Mouse (Mus musculus): ENCODE results near the gene Flt1. TPM values are rescaled to one million over a fixed set of nuclear protein-coding genes. Genes with fewer than 3 reads are reported as not detected.

Flt1 gene
- polyA plus RNA-seq, 2 experiments: 1.1 to 1.9 TPM

- no peaks in the 10 kb centered on the region for H3K9me3 ChIP-seq (ENCODE audit: control insufficient read depth, low read length)
- TF ChIP-seq EP300 (IDR thresholded peaks at IDR 0.05; ENCODE audit: low read depth): no peak
- H3K27ac ChIP-seq: no peak overlapping the region
- H3K4me1 ChIP-seq (replicated peaks; ENCODE audit: control insufficient read depth in 2 of 2, insufficient read depth in 2 of 2, low read length in 1 of 2): no peaks in the 10 kb centered on the region
- no peak overlapping the region for H3K4me3 ChIP-seq (ENCODE audit: insufficient read depth in 1 of 2, low read depth in 2 of 2, low read length in 2 of 2)
- ATAC-seq (ENCODE audit: insufficient read depth) (no peak), DNase-seq (ENCODE audit: low read depth in 3 of 3, low spot score in 3 of 3) (no peak)
- no peak overlapping the region for H3K4me2 ChIP-seq (ENCODE audit: low read depth)
- H3K9ac ChIP-seq (replicated peaks): no peak overlapping the region
- WGBS (ENCODE audit: insufficient replicate concordance): 61% methylated on average over 4 of the region's 4 CpGs
- H3K27me3 ChIP-seq (ENCODE audit: control insufficient read depth, insufficient read depth, low read length): no peaks in the 10 kb centered on the region
- no peaks in the 10 kb centered on the region for H3K36me3 ChIP-seq (replicated peaks; ENCODE audit: control insufficient read depth, insufficient read depth, low read depth)
Measured at GRCm38 (mm10) chr5:147632716-147633115, 93.1 kb downstream of the Flt1 start.

- Histone ChIP-seq H3K4me2 (ENCODE audit: low read depth) (no peak overlapping the region), H3K36me3 (replicated peaks; ENCODE audit: control insufficient read depth, insufficient read depth, low read depth) (no peaks in the 10 kb centered on the region), H3K27ac (no peak overlapping the region), H3K4me1 (replicated peaks; ENCODE audit: control insufficient read depth in 2 of 2, insufficient read depth in 2 of 2, low read length in 1 of 2) (no peaks in the 10 kb centered on the region), H3K4me3 (ENCODE audit: insufficient read depth in 1 of 2, low read depth in 2 of 2, low read length in 2 of 2) (no peak overlapping the region), H3K9ac (replicated peaks) (no peak overlapping the region), H3K9me3 (ENCODE audit: control insufficient read depth, low read length) (no peaks in the 10 kb centered on the region), H3K27me3 (ENCODE audit: control insufficient read depth, insufficient read depth, low read length) (no peaks in the 10 kb centered on the region)
- TF ChIP-seq EP300 (IDR thresholded peaks at IDR 0.05; ENCODE audit: low read depth) (no peak), CTCF (IDR thresholded peaks at IDR 0.05; ENCODE audit: low read depth) (no peak)
- ATAC-seq (ENCODE audit: insufficient read depth): no peak; the same call in 1 of the 2 replicates
- WGBS (ENCODE audit: insufficient replicate concordance): 57% methylated on average over 17 of the region's 17 CpGs
- no peak for DNase-seq (ENCODE audit: low read depth in 3 of 3, low spot score in 3 of 3)
Measured at GRCm38 (mm10) chr5:147630426-147631290, 95.2 kb downstream of the Flt1 start.

- TF ChIP-seq CTCF (IDR thresholded peaks at IDR 0.05; ENCODE audit: low read depth) (no peak), EP300 (IDR thresholded peaks at IDR 0.05; ENCODE audit: low read depth) (no peak)
- Histone ChIP-seq H3K9me3 (ENCODE audit: control insufficient read depth, low read length) (no peaks in the 10 kb centered on the region), H3K4me1 (replicated peaks; ENCODE audit: control insufficient read depth in 2 of 2, insufficient read depth in 2 of 2, low read length in 1 of 2) (no peaks in the 10 kb centered on the region), H3K36me3 (replicated peaks; ENCODE audit: control insufficient read depth, insufficient read depth, low read depth) (no peaks in the 10 kb centered on the region), H3K9ac (replicated peaks) (no peak overlapping the region), H3K4me3 (ENCODE audit: insufficient read depth in 1 of 2, low read depth in 2 of 2, low read length in 2 of 2) (no peak overlapping the region), H3K27ac (no peak overlapping the region), H3K27me3 (ENCODE audit: control insufficient read depth, insufficient read depth, low read length) (no peaks in the 10 kb centered on the region), H3K4me2 (ENCODE audit: low read depth) (no peak overlapping the region)
- ATAC-seq (ENCODE audit: insufficient read depth) (no peak), DNase-seq (ENCODE audit: low read depth in 3 of 3, low spot score in 3 of 3) (no peak)
- WGBS (ENCODE audit: insufficient replicate concordance): 40% methylated on average over 2 of the region's 2 CpGs
Measured at GRCm38 (mm10) chr5:147626944-147627343, 98.9 kb downstream of the Flt1 start.

GRCm38 (mm10) chr5:147623747-147624146 lies 102.1 kb downstream of the Flt1 start:
- H3K36me3 ChIP-seq (replicated peaks; ENCODE audit: control insufficient read depth, insufficient read depth, low read depth): no peaks in the 10 kb centered on the region
- no peaks in the 10 kb centered on the region for H3K27me3 ChIP-seq (ENCODE audit: control insufficient read depth, insufficient read depth, low read length)
- no peak for DNase-seq (ENCODE audit: low read depth in 3 of 3, low spot score in 3 of 3)
- 61% methylated on average over 10 of the region's 10 CpGs for WGBS (ENCODE audit: insufficient replicate concordance)
- H3K27ac ChIP-seq: no peak overlapping the region
- H3K9me3 ChIP-seq (ENCODE audit: control insufficient read depth, low read length): no peaks in the 10 kb centered on the region
- no peaks in the 10 kb centered on the region for H3K4me1 ChIP-seq (replicated peaks; ENCODE audit: control insufficient read depth in 2 of 2, insufficient read depth in 2 of 2, low read length in 1 of 2)
- no peak overlapping the region for H3K4me3 ChIP-seq (ENCODE audit: insufficient read depth in 1 of 2, low read depth in 2 of 2, low read length in 2 of 2)
- no peak overlapping the region for H3K4me2 ChIP-seq (ENCODE audit: low read depth)
- no peak for ATAC-seq (ENCODE audit: insufficient read depth)
- TF ChIP-seq CTCF (IDR thresholded peaks at IDR 0.05; ENCODE audit: low read depth) (no peak), EP300 (IDR thresholded peaks at IDR 0.05; ENCODE audit: low read depth) (no peak)
- no peak overlapping the region for H3K9ac ChIP-seq (replicated peaks)

GRCm38 (mm10) chr5:147620178-147620577 lies 105.6 kb downstream of the Flt1 start:
- ATAC-seq (ENCODE audit: insufficient read depth) (no peak), DNase-seq (ENCODE audit: low read depth in 3 of 3, low spot score in 3 of 3) (no peak)
- no peaks in the 10 kb centered on the region for H3K27me3 ChIP-seq (ENCODE audit: control insufficient read depth, insufficient read depth, low read length)

More at GRCm38 (mm10) chr5:147620178-147620577, 105.6 kb downstream of the Flt1 start:
- Histone ChIP-seq H3K4me2 (ENCODE audit: low read depth) (no peak overlapping the region), H3K9me3 (ENCODE audit: control insufficient read depth, low read length) (no peaks in the 10 kb centered on the region), H3K27ac (no peak overlapping the region), H3K4me1 (replicated peaks; ENCODE audit: control insufficient read depth in 2 of 2, insufficient read depth in 2 of 2, low read length in 1 of 2) (no peaks in the 10 kb centered on the region), H3K4me3 (ENCODE audit: insufficient read depth in 1 of 2, low read depth in 2 of 2, low read length in 2 of 2) (no peak overlapping the region), H3K9ac (replicated peaks) (no peak overlapping the region), H3K36me3 (replicated peaks; ENCODE audit: control insufficient read depth, insufficient read depth, low read depth) (no peaks in the 10 kb centered on the region)
- TF ChIP-seq CTCF (IDR thresholded peaks at IDR 0.05; ENCODE audit: low read depth): no peak
- no peak for TF ChIP-seq EP300 (IDR thresholded peaks at IDR 0.05; ENCODE audit: low read depth)
- WGBS (ENCODE audit: insufficient replicate concordance): 13% methylated on average over 2 of the region's 2 CpGs

Measured in liver, embryonic 14.5 days (tissue).